Mouse (Mus musculus): ENCODE results near the gene Ngrn.

DNA sequence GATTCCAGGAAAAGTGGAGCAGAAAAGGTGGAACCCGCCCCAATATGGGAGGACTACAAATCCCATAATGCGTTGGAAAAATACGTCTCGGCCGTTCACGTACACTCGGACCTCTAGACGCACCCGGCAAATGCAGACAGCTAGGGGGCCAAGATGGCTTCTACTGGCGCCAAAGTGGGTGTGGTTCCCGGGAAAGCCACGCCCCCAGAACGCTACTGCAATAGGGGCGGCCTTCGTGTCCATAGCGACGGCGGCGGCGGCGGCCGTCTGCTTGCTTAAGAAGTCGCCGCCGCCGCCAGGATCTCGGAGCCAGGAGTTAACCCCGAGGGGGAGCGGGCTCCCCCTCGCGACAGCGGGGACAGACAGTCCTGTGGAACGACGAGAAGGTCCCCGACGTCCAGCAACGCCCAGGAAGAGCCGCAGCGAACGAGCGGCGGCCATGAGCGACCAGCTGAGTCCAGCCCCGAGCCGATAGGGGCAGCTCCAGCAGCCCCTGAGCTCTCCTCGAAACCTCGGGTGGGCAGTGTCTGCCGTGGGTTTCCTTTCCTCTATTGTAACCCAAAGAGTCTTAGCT is 14.8 kb upstream of the Ngrn start, which contains the start of gene Ttll13:
- TF ChIP-seq CTCF (conservative IDR thresholded peaks at IDR 0.05; ENCODE audit: insufficient read depth, insufficient read length, low read depth, low read length) (peak; percentile 39; the same call in 1 of the 2 replicates), POLR2A (IDR thresholded peaks at IDR 0.05; ENCODE audit: low read depth, low read length) (no peak)
